Mouse (Mus musculus): ENCODE data around the gene Cd93. TPM values are rescaled to one million over a fixed set of nuclear protein-coding genes. Genes with fewer than 3 reads are reported as not detected.

Cd93 gene
- polyA plus RNA-seq, 1 experiment from 2014 or later: 17.1 TPM

DNA sequence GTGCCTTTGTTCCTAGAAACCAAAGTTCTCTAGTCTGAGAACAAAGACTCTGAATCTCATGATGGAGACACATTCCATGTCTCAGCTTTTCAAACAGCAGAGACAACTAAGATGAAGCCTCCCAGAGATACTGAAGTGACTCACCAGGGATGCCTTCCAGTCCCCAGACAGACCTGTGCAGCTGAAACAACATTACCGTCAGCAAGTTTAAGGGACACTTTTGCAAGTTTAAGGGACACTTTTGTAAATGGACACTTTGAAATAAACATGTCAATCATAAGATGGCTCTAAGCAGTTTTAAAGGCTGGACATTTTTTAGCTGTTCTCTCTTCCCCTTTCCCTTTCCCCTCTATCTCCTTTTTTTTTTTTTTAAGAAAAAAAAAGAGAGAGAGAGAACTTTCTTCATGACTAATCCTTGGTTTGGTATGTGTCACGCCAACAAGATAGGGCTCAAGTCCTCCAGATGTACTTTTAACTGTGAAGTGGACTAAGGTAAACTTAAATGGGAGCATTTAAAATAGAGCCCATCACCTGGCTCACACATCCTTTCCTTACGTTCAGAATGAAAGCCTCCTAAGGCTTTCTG is 3.6 kb downstream of the Cd93 start:
- Histone ChIP-seq H3K4me3 (replicated peaks) (peak overlapping the region; percentile 23), H3K27ac (0 out of 2 replicates have a peak overlapping the region, but pooled peaks have one; percentile 11), H3K36me3 (no peaks in the 10 kb centered on the region), H3K9me3 (replicated peaks) (no peaks in the 10 kb centered on the region), H3K27me3 (no peaks in the 10 kb centered on the region), H3K4me1 (peaks cover 8% of the 10 kb centered on the region), H3K9ac (no peak overlapping the region), H3K4me2 (peak overlapping the region; percentile 34; the same call in 1 of the 2 replicates)
- no peak for ATAC-seq (replicated peaks; ENCODE audit: low FRiP score)
- 37% methylated on average over 3 of the region's 3 CpGs for WGBS

DNA sequence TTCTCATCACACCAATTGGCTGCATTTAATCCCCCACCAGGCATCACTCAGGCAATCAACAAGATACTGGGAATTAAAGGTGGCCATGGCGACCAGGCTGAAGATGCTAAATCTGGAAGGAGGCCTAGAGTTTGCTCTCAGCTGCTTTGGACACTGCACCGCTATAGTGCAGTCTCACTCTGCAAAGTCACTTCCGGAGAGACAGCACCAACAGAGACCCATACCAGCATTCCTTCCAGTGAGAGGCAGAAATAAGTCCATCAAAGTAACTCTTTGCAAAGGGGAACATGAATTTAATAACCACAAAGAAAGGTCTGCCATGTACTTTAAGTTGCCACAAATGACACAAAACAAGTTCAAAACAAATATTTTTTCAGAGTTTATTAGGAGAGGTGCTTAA is 7.1 kb downstream of the Cd93 start:
- Histone ChIP-seq H3K4me1 (no peaks in the 10 kb centered on the region), H3K27ac (no peak overlapping the region), H3K9me3 (replicated peaks) (no peaks in the 10 kb centered on the region), H3K36me3 (no peaks in the 10 kb centered on the region), H3K27me3 (no peaks in the 10 kb centered on the region), H3K9ac (no peak overlapping the region), H3K4me3 (replicated peaks) (no peak overlapping the region), H3K4me2 (no peak overlapping the region)
- no peak for ATAC-seq (replicated peaks; ENCODE audit: low FRiP score)
- 77% methylated on average over 3 of the region's 3 CpGs for WGBS

DNA sequence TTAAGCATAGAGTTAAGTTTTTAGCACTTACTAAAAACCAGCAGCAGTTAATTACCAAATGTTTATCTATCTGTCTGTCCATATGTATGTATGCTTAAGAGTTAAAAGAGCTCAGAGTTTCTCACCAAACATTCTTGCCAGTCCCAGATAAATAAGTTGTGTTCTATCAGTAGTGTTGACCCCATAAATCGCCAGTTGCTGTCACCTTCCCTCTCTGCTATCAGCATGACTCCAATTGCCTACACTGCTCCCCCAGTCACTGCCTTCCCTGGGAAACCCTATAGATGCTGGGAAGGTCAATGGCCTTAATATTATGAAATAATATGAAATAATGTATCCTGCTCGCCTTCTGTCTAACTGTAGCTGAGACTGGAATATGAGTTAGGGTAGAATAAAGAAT is 11.0 kb downstream of the Cd93 start:
- H3K4me3 ChIP-seq (replicated peaks): no peak overlapping the region
- H3K4me2 ChIP-seq: no peak overlapping the region
- H3K36me3 ChIP-seq: no peaks in the 10 kb centered on the region
- H3K27me3 ChIP-seq: no peaks in the 10 kb centered on the region
- WGBS: 68% methylated on average over 2 of the region's 2 CpGs
- H3K27ac ChIP-seq: no peak overlapping the region
- no peaks in the 10 kb centered on the region for H3K9me3 ChIP-seq (replicated peaks)
- ATAC-seq (replicated peaks; ENCODE audit: low FRiP score): no peak
- no peaks in the 10 kb centered on the region for H3K4me1 ChIP-seq
- no peak overlapping the region for H3K9ac ChIP-seq

DNA sequence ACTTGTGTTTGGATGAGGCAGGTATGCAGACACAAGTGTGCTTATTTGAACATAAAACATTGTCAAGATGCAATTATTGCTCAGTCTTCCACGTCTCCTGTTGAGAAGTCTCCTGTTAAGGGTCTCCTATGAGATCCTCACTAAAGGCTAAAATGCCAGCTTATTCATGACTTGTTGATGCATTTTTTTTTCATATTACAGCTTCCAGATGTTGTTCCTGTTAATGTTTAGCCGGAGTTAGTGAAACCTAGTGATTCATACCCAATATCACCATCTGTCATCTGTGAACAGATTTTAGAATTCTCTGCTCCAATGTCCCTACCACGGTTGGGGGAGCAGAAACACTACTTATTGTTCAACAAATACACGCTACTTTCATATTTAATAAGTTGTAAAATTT is 12.4 kb downstream of the Cd93 start:
- no peak for ATAC-seq (replicated peaks; ENCODE audit: low FRiP score)
- H3K4me3 ChIP-seq (replicated peaks): no peak overlapping the region
- H3K4me1 ChIP-seq: no peaks in the 10 kb centered on the region
- no peak overlapping the region for H3K4me2 ChIP-seq
- H3K27me3 ChIP-seq: no peaks in the 10 kb centered on the region
- 67% methylated on average over 4 of the region's 4 CpGs for WGBS
- 0 out of 2 replicates have a peak overlapping the region, but pooled peaks have one; percentile 32 for H3K27ac ChIP-seq
- no peak overlapping the region for H3K9ac ChIP-seq
- H3K36me3 ChIP-seq: no peaks in the 10 kb centered on the region
- H3K9me3 ChIP-seq (replicated peaks): no peaks in the 10 kb centered on the region

DNA sequence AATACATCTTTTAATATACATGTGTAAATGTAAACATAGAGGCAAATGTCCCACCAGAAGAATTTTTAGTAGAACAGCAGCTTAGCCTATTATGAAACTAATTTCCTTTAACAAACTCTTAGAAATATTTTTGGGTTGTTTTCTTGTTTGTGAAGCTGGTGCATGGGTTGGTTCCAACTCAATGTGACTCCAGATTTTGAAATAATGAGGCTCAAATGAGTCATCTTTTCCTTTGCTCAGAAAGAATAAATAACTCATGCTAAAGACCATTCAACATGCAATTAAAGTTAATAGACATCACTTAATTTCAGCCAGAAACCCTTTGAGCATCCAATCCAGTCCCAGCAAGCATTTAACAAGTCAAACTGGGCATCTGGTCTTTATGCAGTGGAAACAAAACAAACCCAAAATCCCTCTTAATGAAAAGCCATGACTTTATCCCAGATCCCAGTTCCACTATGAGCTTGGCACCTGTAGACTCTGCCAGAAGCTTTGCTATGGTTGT is 14.3 kb downstream of the Cd93 start:
- no peaks in the 10 kb centered on the region for H3K9me3 ChIP-seq (replicated peaks)
- H3K4me3 ChIP-seq (replicated peaks): no peak overlapping the region
- no peak for ATAC-seq (replicated peaks; ENCODE audit: low FRiP score)
- H3K4me2 ChIP-seq: no peak overlapping the region
- H3K4me1 ChIP-seq: no peaks in the 10 kb centered on the region
- no peaks in the 10 kb centered on the region for H3K36me3 ChIP-seq
- no peak overlapping the region for H3K27ac ChIP-seq
- no peaks in the 10 kb centered on the region for H3K27me3 ChIP-seq
- no peak overlapping the region for H3K9ac ChIP-seq

DNA sequence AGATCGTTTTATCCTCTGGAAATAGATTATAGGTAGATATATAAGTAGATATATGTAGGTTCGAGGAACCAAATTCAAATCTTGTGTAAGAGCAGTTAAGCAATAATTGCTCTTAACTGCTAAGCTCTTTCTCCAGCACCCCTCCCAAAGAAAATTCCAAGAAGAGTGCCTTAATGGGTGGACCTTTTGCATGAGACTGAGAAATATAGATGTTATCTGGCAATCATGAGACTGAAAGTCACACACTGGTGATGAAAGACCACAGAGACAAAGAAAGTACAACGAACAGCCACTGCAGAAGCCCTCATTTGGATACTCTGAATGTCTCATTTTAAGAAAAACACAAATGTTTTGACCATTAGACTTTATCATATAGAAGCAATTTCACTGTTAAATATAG is 14.8 kb downstream of the Cd93 start:
- Histone ChIP-seq H3K9me3 (replicated peaks) (no peaks in the 10 kb centered on the region), H3K36me3 (no peaks in the 10 kb centered on the region), H3K9ac (no peak overlapping the region), H3K4me1 (no peaks in the 10 kb centered on the region), H3K27ac (no peak overlapping the region), H3K4me3 (replicated peaks) (no peak overlapping the region), H3K27me3 (no peaks in the 10 kb centered on the region), H3K4me2 (no peak overlapping the region)
- ATAC-seq (replicated peaks; ENCODE audit: low FRiP score): no peak
- WGBS: 79% methylated on average over 3 of the region's 3 CpGs

DNA sequence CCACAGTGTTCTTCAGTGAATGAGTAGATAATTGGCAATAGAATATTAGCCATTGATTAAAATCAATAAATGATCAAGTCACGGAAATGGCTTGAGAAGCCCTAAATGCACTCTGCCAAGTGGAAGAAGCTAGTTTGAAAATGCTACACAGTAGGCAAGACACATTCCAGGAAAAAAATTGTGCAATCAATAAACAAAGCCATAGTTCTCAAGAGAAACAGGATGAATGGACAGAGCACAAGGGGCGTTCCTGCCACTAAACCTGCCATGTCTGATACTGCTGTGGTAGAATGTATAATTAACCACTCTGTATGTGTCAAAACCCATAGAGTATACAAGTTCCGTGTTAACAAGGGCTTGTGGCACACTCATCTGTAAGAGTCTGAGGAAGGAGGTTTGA is 15.8 kb downstream of the Cd93 start:
- no peaks in the 10 kb centered on the region for H3K9me3 ChIP-seq (replicated peaks)
- H3K4me1 ChIP-seq: no peaks in the 10 kb centered on the region
- H3K9ac ChIP-seq: no peak overlapping the region
- H3K27ac ChIP-seq: no peak overlapping the region
- WGBS: 83% methylated on average over 3 of the region's 3 CpGs
- no peaks in the 10 kb centered on the region for H3K27me3 ChIP-seq
- no peaks in the 10 kb centered on the region for H3K36me3 ChIP-seq
- H3K4me2 ChIP-seq: no peak overlapping the region
- H3K4me3 ChIP-seq (replicated peaks): no peak overlapping the region
- ATAC-seq (replicated peaks; ENCODE audit: low FRiP score): no peak

DNA sequence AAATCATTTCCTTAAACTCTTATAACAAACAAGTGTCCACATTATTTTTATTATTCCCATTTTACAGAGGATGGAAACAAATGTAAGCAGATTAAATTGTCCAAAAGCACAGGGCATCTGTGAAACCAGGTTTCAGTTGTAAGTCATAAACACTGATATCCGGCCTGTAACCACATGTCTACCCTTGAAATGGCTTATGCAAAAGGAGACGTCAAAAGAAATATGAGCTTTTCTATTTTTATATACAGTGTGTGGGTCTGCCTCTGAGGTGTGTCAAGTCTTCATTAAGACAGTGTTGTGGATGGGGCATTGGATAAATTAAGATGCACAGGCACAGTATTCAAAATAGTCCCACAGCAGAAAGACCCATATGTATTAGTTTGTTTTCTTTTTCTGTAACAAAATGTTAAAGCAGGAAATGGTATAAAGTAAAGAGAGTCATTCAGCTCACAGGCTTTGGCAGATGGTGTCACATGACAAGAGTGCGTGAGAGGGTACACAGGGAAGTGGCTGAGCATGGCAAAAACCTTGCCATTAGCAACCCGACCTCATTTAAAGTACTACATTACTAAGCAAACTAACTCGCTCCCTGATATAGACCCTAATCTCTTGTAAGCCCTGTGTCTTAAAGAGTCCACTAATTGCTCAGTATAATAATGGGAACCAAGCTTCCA is 17.5 kb downstream of the Cd93 start:
- no peak for ATAC-seq (replicated peaks; ENCODE audit: low FRiP score)
- Histone ChIP-seq H3K9ac (no peak overlapping the region), H3K27ac (no peak overlapping the region), H3K9me3 (replicated peaks) (no peaks in the 10 kb centered on the region), H3K4me1 (no peaks in the 10 kb centered on the region), H3K27me3 (no peaks in the 10 kb centered on the region), H3K4me3 (replicated peaks) (no peak overlapping the region), H3K36me3 (no peaks in the 10 kb centered on the region), H3K4me2 (no peak overlapping the region)
- WGBS: 60% methylated on average over 5 of the region's 5 CpGs

DNA sequence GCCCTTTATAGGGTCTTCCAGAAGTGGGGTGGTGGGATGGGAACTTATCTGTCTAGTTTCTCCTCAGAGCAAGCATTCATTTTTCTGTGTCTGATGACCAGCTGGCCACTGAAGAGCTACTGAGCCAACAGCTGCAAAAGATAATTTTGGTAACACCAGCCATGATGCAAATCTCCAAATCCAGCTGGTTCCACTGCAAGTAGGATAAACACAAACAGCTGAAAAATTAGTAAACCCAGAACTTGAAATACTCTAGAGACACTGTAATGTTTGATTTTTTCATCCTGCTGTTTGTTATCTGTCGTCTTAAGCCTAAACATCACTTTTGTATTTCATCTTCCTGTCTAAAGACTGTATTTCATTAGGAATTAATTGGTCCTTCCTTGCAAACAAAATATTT is 21.7 kb downstream of the Cd93 start:
- H3K27ac ChIP-seq: no peak overlapping the region
- 62% methylated on average over 1 of the region's 1 CpGs for WGBS
- no peak overlapping the region for H3K4me3 ChIP-seq (replicated peaks)
- no peak overlapping the region for H3K4me2 ChIP-seq
- H3K9ac ChIP-seq: no peak overlapping the region
- H3K36me3 ChIP-seq: no peaks in the 10 kb centered on the region
- ATAC-seq (replicated peaks; ENCODE audit: low FRiP score): no peak
- no peaks in the 10 kb centered on the region for H3K9me3 ChIP-seq (replicated peaks)
- no peaks in the 10 kb centered on the region for H3K4me1 ChIP-seq
- no peaks in the 10 kb centered on the region for H3K27me3 ChIP-seq

DNA sequence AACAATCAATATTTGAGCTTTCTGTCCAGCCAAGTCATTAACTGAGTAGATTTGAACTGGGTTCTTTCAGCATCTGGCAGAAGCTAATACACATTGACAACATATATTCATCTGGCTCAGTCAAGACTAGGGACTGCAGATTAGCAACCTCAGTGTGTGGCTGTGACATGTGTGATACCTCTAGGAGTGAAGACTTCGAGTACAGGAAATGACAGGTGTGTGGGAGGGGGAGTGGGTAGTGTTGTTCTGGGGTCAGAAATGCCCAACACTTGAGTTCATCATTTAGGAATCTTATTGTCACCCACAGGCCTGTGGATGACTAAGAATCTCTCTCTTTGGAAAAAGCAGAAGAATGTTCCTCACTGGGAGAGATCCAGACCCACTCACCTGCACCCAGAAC is 22.3 kb downstream of the Cd93 start:
- no peaks in the 10 kb centered on the region for H3K36me3 ChIP-seq
- H3K9me3 ChIP-seq (replicated peaks): no peaks in the 10 kb centered on the region
- WGBS: 37% methylated on average over 1 of the region's 1 CpGs
- no peak overlapping the region for H3K4me2 ChIP-seq
- H3K4me3 ChIP-seq (replicated peaks): no peak overlapping the region
- no peak overlapping the region for H3K27ac ChIP-seq
- H3K9ac ChIP-seq: no peak overlapping the region
- H3K4me1 ChIP-seq: no peaks in the 10 kb centered on the region
- H3K27me3 ChIP-seq: no peaks in the 10 kb centered on the region
- no peak for ATAC-seq (replicated peaks; ENCODE audit: low FRiP score)

DNA sequence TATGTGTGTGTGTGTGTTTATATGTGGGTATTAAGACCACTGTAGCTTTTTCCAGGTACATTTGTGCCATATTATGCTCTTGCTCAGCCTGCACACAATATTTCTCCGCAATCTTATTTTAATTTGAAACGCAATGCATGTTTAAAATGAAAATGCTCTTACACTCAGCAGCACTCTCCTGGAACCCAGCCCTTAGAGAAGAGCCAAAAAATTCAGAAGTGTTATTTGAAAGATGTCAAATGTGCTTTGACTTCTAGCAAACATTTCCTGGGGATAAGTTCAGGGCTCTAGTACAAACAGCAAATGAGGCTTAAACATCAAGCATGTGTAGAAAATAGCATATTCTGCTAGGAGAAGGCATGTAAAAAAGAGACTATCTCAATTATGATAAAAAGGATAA is 23.6 kb downstream of the Cd93 start:
- H3K27me3 ChIP-seq: no peaks in the 10 kb centered on the region
- no peak overlapping the region for H3K9ac ChIP-seq
- H3K4me2 ChIP-seq: no peak overlapping the region
- no peaks in the 10 kb centered on the region for H3K36me3 ChIP-seq
- no peaks in the 10 kb centered on the region for H3K4me1 ChIP-seq
- H3K27ac ChIP-seq: no peak overlapping the region
- WGBS: 84% methylated on average over 2 of the region's 2 CpGs
- no peaks in the 10 kb centered on the region for H3K9me3 ChIP-seq (replicated peaks)
- ATAC-seq (replicated peaks; ENCODE audit: low FRiP score): no peak
- no peak overlapping the region for H3K4me3 ChIP-seq (replicated peaks)

DNA sequence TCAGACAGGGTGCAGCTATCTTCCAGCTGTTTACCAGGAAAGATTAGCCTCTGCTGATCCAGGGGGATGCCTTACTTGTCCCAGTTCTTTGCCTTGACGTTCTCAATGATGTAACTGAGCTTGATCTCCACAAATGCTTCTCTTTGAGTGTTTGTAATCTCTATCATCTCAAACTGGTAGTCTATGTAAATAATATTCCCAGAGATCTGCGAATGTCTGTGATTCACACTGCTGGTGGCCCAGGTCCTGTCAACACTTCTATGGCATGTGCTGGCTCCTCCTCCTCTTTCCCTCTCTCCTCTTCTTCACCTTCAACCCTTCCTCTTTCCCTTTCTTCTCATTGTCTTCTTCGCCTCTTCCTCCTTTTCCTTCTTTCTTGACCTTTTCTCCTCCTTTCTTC is 24.2 kb downstream of the Cd93 start:
- H3K27ac ChIP-seq: no peak overlapping the region
- no peak overlapping the region for H3K4me3 ChIP-seq (replicated peaks)
- no peak overlapping the region for H3K4me2 ChIP-seq
- H3K4me1 ChIP-seq: no peaks in the 10 kb centered on the region
- no peaks in the 10 kb centered on the region for H3K27me3 ChIP-seq
- H3K9me3 ChIP-seq (replicated peaks): no peaks in the 10 kb centered on the region
- H3K36me3 ChIP-seq: no peaks in the 10 kb centered on the region
- no peak overlapping the region for H3K9ac ChIP-seq
- no peak for ATAC-seq (replicated peaks; ENCODE audit: low FRiP score)
- 78% methylated on average over 3 of the region's 3 CpGs for WGBS

DNA sequence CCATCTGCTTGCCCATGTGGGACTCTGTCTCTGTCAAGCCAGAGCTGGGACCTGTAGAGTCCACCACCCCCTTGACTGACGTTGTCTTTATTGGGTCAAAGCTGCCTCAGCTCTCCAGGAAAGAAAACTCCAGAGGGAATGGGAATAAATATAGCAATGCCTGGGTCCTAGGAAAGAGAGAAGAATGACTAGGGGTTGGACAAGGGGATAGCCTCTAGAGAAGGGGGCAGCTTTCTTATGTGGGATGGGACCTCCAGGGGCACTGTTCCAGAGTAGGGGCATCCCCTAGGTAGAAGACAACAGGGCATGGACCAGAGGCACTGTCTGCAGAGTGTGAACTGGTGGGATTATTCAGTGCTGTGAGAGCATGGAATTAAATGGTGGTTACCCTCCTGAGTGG is 33.5 kb downstream of the Cd93 start:
- WGBS: 87% methylated on average over 1 of the region's 1 CpGs
- Histone ChIP-seq H3K9ac (no peak overlapping the region), H3K9me3 (replicated peaks) (no peaks in the 10 kb centered on the region), H3K4me3 (replicated peaks) (no peak overlapping the region), H3K36me3 (no peaks in the 10 kb centered on the region), H3K4me2 (no peak overlapping the region), H3K27ac (no peak overlapping the region), H3K27me3 (peaks cover 39% of the 10 kb centered on the region), H3K4me1 (peaks cover 33% of the 10 kb centered on the region)
- no peak for ATAC-seq (replicated peaks; ENCODE audit: low FRiP score)

Measured in kidney, embryonic 15.5 days (tissue).